Mouse (Mus musculus): ENCODE measurements at regions not wholly inside any gene's neighbourhood (a gene's known extent, or its start where the extent isn't known, plus 50 kb on each side); places are given as distances from the start of the nearest gene placed in this dataset.
A peak's percentile ranks its signal among the peaks of the same experiment; 100 is the strongest.

DNA sequence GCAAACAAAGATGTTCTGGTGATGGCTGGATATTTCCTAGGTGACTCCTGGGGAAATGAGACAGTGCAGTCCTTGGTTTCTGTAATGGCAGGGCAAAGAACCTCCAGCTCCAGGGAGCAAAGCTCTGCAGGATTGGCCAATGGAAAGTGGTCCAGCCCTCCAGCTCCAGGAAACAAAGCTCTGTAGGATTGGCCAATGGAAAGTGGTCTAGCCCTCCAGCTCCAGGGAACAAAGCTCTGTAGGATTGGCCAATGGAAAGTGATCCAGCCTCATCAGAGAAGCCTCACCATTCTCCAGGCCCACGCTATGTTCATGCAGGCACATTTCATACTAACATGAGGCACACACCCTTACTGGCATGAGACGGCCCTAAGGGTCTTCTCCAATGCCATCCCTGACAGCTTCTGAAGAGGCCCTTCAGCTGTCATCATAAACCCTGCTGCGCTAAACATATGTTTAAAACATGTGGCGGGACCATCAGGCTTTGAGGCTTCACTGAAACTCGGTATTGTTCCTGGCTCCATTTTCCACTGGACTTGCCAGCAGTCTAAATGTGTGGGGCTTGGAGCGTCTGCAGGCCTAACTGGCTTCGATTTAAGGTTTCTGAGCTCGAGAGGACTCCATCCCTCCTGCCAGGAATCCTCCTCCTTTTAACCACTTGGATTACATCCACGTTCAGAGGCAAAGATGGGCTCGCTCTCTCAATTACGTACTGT lies 175.3 kb upstream of the Ccdc54 start:
- peak; percentile 47 to 62 for DNase-seq

DNA sequence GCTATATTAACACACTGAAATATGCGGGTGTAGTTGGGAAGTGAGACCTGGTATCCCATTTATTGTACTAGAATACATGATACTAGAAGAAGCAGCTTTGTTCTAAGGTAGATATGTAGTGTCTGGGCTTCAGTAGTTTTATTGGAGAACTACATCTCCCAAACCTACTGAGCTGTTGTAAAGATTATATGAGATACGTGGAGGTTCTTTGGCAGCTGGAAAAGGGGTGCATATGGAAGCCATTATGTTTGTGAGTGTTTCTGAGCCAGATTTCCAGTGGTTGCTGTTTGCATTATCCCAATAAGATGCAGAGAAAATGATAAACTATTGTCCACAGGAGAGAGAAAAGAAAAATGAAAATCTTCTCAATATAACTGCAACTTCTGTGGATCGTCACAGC lies 171.1 kb upstream of the Ccdc54 start:
- DNase-seq = no peak

DNA sequence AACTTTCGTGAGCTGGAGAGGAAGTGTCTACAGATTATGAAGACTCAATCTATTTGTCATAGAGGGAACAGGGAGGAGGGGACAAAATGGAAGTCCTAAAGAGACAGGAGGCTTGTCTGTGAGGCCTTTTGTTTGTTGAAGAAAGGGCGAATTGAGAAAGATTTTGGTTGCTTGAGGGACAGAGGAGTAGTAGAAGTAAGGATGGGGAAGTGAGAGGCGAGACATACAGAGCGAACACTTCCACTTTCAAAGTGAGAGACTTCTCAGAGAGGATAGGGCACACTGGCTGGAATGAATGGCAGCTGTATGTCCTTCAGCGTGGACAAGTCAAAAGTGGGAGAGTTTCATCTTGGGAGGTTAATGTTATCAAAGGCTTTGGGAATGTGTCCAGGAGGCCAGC lies 169.0 kb upstream of the Ccdc54 start:
- no peak for DNase-seq

DNA sequence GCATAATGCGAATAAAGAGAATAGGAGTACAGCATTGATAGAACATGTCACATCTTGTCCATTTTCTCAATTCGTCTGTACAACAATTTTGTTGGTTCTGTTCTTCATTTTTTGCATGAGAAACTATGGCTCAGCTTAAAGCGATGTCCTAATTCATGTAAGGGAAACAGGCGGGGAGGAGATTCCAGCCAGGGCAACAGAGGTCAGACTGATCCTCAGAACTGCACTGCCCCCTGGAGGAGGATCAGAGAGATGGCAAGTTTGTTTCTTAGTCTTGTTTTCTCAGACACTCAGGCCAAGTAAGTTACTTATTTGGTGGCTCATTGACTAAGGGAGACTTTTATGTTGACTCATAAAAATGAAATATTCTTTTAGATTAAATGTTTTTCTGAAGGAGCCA lies 165.7 kb upstream of the Ccdc54 start:
- DNase-seq = peak; percentile 18 to 33

DNA sequence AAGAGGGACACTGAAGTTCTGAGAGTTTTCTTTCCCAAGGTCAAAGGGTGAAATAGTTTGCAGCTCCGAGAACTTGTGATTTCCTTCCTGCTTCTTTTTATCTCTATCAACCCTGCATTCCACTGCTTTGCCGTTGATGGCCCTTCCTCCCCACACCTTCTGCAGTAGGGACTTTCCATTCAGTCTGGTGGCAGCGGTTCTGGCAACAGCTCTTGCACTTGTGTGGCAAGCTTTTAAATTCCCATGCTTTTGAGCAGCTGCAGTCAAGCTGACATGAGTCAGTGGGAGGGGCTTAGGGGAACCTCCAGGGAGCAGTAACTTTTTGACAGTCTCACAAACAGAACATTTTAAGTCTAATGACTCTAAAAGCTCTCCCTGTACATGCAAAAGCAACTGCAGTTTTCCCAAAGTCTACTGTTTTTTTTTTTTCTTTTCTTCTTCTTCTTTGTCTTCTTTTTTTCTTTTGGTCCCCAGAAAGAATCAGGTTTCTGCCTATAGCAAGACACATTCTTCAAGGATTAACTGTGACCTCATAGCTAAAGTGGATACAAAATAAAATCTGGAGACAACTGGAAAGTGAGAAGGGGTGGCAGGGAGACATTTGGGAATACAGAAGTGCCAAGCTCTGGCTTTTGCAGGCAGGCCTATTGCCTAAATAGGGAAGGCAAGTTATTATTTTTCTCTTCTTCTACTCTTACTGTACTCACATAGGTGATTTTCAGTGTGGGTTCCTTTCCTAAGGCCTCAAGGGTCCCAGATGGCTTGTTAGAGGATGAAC lies 162.8 kb upstream of the Ccdc54 start:
- DNase-seq = no peak

DNA sequence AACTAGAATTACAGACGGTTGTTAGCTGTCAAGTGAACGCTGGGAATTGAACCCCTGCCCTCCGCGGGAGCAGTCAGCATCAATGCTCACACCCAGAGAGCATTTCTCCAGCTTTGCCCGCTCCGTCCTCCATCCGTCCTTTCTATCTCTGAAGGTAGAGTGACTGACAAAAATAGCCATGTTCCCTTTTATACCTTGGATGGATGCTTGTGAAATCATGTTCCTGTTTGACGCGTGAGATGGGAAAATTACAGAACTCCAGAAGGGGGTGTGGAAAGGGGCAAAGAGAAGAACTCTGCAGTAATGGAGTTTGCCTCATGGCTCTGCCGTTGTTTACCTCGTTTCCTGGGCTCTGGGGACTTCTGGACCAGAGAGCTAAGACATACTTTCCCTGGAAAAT lies 162.1 kb upstream of the Ccdc54 start:
- no peak for DNase-seq

DNA sequence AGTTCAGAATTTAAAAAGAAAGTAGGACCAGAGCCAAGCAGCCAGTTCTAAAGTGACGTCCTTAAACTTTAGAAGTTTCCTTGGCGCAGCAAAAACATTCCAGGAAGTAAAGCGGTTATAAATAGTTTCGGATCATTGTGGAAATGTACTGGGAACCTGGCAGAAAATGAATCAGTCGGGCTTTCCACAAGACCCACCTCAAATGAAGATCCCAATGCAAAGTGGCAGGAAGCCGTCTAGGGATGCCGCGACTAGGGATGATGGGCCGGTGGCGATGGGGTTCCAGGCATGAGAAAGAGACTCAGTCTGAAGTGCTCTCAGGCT lies 161.3 kb upstream of the Ccdc54 start:
- no peak for DNase-seq

DNA sequence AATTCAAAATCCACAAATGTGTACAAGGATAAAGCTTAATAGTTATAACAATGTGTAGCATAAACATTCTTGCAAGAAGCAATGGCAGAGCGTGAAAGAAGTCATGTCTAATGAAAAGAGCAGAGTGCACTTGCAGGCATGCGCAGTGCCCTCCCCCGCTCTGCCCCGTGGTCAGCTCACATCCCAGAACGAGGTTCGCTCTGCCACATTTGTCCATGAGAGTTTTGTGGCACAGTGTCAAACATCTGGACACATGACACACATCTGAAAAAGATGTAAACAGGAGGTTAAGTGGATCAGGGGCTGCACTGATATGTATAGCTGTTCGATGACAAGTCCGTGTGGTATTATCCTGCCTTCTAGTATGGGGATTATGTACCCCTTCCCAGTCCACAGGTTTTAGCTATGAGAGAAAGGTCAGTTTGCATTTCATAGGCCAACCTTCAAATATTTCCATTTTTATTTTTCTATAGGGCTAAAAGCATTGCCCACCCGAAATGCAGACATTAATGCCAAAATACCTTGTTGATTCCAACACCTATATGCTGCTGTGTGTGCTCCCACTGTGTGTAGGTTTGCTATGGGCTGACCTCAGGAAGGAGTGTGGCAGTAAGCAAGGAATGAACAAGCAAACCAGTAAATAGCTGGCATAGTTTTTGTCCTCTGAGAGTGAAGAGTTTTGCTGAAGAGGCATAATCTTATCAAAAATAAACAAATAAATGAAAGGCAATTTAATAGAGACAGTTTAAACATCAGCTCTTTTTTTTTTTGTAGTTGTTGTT lies 160.7 kb upstream of the Ccdc54 start:
- DNase-seq = no peak

DNA sequence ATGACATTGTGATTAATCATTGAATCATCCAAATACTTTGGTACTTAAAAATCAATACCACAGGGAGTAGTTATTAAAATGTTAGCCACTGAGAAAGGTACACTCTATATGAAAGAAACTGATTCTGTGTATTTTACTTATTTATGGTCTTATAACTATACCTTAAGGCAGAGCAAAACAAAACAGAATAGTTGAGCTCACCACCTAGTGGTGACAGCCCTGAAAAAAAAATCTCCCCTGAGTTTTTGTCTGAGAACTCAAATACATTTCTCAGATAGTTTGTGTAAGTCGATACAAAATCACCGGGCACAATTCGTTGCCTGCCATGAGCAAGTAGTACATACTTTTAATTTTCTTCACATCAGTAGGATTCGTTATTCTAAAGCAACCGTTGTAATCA lies 156.7 kb upstream of the Ccdc54 start:
- DNase-seq = no peak

DNA sequence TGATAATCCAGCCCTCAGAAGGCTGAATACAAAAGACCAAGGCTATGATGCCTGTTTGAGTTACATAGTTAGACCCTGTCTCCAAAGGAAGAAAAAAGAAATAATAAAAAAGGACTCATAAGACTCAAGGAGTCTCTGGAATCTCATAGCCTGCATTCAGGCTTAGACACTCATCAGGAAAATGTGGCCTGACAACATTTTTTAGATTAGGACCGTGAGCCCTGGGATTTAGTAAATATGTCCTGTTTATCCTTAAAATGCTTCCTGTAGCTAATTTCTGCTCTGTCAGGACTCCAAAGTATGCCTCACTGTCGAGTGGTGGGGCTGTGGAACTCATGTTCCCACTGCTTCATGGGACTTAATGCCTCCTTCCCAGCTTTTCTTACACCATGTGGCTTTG lies 154.8 kb upstream of the Ccdc54 start:
- no peak for DNase-seq

DNA sequence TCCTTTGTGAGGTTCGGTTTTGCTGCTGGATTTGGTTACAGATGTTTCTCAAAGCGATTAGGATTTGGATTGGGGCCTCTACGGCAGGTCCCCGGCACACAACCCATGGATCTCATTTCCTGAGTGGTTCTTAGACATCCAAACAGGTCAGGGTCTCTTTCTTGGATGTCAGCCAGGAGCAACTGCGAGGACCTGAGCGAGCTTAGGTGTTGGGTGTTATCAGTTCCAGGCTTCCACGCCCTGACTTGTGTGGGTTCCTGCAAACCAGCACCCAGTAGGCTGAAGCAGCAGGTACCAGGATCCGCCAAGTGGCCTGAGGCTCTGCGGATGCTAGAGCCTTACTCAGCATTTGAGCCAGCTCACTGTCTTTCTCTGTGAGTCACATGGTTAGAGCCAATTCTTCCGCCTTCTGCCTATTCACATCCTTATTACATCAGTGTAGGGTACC lies 146.5 kb upstream of the Ccdc54 start:
- peak; percentile 34 to 35 for DNase-seq

DNA sequence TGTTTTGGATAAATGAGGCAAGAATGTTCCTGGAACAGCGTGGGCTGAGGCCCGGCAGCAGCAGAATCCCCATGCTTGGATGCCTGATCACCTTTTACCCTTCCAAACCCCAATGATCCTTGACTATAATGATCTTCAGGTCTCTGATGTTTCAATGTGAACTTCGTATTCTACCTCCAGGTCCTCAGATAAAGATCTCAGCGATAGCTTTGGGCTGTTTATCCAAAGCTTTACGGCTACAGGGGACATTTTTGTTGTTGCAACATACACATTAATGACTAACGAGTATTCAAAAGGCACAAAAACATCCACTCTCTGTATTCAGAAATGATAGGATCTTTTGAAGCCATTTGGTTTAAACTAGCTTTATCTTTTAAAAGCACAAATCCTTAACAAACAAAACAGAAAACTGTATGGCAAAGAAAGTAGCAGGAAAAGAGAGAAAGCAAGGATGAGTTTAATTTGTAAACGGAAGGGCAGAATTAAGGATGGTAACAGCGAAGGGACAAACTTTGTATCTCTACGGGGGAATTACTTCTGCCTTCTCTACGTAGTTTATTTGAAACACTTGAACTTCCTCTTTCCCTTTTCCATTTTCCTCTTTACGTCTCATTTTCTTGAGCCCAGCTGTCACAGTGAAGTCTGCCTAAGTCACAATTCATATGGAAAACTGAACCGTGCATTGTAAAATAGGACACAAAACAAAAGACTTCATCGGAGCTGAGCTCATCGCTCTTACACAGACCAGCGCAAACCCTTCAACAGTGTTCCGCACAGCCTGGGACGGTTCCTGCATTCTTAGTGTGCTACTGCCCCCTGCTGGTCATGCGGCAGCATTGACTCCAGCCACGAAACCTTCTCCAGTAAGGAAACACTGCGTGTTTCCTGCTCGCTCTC lies 145.4 kb upstream of the Ccdc54 start:
- DNase-seq = peak; percentile 92 to 93

DNA sequence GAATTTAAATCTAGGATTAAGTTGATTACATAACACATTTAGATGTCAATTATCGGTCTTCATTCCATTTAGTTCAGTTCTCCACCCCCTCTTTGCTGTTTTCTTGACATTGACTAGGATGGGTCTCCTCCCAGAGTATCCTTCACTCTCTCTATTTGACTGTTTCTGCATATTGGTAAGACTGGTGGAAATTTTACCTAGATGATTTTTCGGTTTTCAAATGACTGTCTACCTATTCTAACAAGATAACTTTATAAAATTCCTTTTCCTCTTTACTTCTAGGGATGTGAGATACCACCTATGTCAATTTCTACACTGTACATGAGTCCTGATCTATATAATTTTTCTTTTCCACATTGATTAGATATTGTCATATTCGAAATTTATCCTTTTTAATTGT lies 142.4 kb upstream of the Ccdc54 start:
- DNase-seq = no peak

DNA sequence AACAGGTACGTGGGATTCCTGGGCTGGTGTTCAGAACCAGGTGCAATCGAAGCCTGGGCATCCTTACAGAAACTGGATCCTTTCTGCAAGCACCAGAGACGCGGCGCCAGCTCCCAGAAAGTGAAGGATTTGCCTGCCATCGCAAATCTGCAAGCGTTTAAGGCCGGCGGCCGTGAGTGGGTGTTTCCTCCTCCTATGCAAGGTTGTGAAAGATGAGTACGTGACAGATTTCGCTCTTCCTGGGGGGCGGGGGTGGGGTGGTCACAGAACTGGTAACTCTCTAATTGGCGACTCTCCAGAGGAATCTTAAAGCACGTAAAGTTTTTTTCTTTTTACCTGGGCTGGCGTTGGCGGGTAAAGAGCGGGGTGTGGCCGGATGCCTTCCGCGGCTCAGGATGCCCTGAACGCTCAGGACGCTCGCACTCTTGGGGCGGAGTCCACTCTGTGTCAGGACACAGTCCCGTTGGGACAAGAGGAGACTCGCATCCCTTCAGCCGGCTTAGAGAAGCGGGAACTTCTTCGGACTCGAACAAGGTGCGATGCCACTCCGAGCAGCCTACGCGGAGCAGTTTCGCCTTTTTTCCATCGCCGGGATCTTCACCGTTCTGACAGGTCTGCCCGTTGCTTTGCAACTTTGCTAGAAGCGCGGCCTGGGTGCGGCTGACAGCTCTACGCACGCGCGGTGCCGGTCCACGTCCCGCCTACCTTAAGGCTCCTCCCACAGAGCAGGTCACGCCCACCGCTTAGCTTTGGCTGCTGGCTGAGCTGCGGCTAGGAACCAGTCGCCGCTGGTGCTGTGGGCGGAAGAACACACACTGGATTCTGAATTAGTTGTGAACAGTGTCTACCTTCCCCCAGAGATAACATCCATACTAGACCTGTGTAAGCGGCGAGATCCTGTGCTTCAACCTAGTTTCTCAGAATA lies 141.4 kb upstream of the Ccdc54 start:
- peak; percentile 81 to 82 for DNase-seq

DNA sequence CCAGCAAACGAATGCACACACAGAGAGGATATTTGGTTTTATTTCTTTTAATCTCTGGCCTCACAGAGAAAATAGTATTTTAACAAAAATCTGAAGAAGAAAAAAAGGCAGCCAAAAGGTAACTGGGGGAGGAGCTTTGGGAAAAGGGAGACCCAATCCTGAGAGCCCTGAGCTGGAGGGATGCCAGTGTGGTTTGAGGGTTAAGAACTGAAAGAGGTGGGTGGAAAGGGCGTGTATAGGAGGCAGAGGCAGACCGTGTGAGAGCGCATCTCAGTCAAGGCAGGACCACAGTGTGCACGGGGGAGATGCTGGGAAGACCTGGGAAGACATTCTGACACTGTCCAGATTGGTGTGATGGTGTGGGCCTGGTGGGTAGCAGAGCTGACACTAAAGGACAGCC lies 138.4 kb upstream of the Ccdc54 start:
- DNase-seq = peak in 1 of 2 experiments; percentile 17

DNA sequence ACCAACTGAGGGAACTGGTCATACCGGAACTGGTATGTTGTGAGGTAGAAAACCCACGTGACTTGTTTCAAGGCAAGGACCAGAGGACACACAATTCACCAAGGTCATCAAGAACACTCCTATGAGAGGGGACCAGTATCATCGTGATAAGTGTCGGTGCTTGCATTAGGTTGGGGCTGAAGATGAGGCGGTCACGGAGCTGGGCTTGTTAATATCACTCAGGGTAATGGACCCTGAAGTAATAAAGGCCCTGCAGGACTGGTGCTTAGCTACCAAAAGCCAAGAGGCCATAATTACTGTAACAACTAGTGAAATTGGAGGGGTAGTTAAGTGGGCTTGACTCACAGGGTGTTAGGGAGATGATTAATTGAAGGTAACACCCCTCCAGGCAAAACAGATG lies 132.2 kb upstream of the Ccdc54 start:
- DNase-seq = no peak

DNA sequence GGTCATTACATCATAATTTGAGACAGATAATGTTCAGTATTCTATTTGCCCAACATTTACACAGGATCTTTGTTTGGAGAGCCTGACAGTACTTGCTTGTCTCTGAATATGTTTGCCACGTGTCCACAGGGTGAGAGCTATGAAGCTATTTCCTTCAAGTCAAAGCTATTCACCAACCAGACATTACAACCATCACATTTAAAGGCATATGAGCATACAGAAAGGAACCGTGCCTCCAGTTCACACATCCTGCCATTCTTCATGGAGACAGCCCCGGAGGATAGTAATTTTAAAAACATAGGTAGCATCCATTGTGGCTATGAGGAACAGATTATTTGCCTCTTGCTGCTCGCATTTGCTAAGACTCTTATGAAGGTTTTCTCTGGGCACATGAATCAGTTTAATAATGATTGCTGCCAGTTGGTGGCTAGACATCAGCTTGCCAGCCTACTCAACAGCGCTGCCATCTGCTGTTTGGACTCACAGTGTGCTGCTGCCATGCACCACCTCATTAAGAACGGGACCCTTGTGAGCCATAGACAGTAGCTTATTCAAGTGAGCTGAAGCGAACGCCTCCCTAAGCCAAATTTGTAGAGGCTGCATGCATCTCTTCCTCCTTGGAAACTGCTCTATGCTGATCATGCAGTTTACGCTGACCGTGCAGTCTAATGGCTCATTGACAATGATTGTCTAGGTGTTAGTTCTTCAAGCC lies 126.5 kb upstream of the Ccdc54 start:
- DNase-seq = peak; percentile 74 to 84

DNA sequence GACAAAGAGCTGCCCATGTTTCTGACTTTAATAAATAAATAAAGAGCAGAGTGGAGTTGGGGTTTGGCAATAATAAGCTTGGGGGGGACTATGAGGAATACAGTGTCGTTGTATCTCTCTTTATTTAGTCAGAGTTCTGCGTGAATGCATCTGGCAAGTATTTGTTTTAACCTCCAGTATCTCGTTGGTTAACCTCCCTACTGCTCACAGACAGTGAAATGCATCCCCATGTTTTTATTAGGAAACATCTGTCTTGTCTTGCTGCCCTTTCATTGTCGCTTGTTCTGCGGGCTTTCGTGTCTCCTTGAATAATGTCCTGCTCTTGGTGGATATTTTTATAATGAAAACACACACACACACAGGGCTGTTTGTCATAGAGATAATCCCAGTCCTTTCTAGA lies 118.8 kb upstream of the Ccdc54 start:
- DNase-seq = no peak

DNA sequence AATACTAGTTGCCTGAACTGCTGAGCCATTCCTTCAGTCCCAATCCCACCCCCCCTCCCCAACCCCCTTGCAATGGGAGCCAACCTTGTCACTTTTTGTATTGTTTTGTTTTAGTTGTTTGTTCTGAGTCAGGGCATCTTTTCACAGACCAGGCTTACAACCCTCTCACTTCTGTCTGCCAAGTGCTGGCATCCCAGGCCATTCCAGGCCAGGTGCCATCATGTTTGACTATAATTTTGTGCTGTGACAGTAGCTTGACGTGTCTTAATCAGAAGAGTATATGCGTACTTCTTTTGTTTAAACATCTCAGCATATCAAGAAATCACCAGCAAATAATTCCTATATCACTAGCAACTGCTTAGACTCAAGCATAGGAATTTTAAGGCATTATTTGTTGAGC lies 117.0 kb upstream of the Ccdc54 start:
- DNase-seq = peak; percentile 83

DNA sequence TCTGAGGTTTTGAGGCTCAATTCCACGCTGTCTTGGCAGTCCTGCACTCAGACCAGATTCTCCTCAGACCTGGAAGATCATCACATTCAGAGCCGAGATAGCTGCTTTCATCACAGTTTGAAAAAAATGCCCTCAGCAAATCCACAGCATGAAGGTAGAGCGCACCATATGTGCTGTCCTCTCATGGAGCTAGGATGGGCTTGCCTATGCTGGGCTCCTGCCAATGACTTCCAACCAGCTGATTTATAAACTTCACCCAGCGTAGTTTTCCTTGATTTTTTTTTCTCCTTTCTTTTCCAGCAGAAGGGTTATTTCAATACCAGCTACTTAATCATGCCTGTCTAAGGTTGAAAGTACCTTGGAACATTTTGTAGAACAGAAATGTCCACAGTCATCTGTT lies 115.0 kb upstream of the Ccdc54 start:
- peak; percentile 28 to 68 for DNase-seq

All from cerebellum, postnatal 14 days (tissue).